Mouse (Mus musculus) hindbrain, embryonic 15.5 days (tissue): ENCODE results near the gene Vnn3. TPM values are rescaled to one million over a fixed set of nuclear protein-coding genes. Genes with fewer than 3 reads are reported as not detected.

Experiments
- ATAC-seq: fragments of 200-750 bp; cut with Nextera tagmentation; 2 replicates; pipeline ENCODE4 v1.8.0; 2017; ENCODE audit warnings: low read depth, moderate number of reproducible peaks, moderate TSS enrichment; ENCODE audit not compliant: low FRiP score
- H3K27ac ChIP-seq: fragments of 300-500 bp; sonication (generic); replicated peaks from 2 replicates; pipeline ENCODE4 v1.5.1; 2015; ENCODE audit warnings: mild to moderate bottlenecking, inconsistent platforms
- H3K27me3 ChIP-seq: fragments of 300-500 bp; sonication (generic); 2 replicates; pipeline ENCODE4 v1.6.1; 2015; ENCODE audit warnings: control low read depth, inconsistent platforms
- H3K36me3 ChIP-seq: fragments of 300-500 bp; sonication (generic); 2 replicates; pipeline ENCODE4 v1.6.1; 2015; ENCODE audit warnings: control low read depth, inconsistent platforms
- H3K4me1 ChIP-seq: fragments of 300-500 bp; sonication (generic); replicated peaks from 2 replicates; pipeline ENCODE4 v1.6.1; 2015; ENCODE audit warnings: control low read depth, inconsistent platforms
- H3K4me2 ChIP-seq: fragments of 300-500 bp; sonication (generic); 2 replicates; pipeline ENCODE4 v1.6.1; 2015; ENCODE audit warnings: moderate library complexity, mild to moderate bottlenecking, inconsistent platforms
- H3K4me3 ChIP-seq: fragments of 300-500 bp; sonication (generic); 2 replicates; pipeline ENCODE4 v1.5.1; 2015; ENCODE audit warnings: mild to moderate bottlenecking, inconsistent platforms
- H3K9ac ChIP-seq: fragments of 300-500 bp; sonication (generic); 2 replicates; pipeline ENCODE4 v1.6.1; 2015; ENCODE audit warnings: inconsistent platforms
- H3K9me3 ChIP-seq: fragments of 300-500 bp; sonication (generic); 2 replicates; pipeline ENCODE4 v1.6.1; 2016; ENCODE audit warnings: control low read depth, inconsistent platforms
- WGBS: fragments of 180-500 bp; shearing (Covaris S2); methylation state at CpG from one replicate; pipeline ENCODE4 v1.1.7; 2015; 5-methylcytosine and 5-hydroxymethylcytosine counted together
- polyA plus RNA-seq: library from polyadenylated mRNA; unstranded; fragments of >200 nt; fragmentation: Nextera tagmentation; extraction: Ambion mirVana; gene quantifications from 2 replicates; pipeline ENCODE4 v1.2.1, GENCODE M21; 2015

Gene Vnn3
- polyA plus RNA-seq, 1 experiment from 2014 or later: not detected

GRCm38 (mm10) chr10:23837115-23837514 is 14.1 kb upstream of the Vnn3 start:
- WGBS: 87% methylated on average over 3 of the region's 3 CpGs
- no peaks in the 10 kb centered on the region for H3K36me3 ChIP-seq
- no peaks in the 10 kb centered on the region for H3K4me1 ChIP-seq
- no peak for ATAC-seq
- no peak overlapping the region for H3K4me3 ChIP-seq
- H3K27me3 ChIP-seq: no peaks in the 10 kb centered on the region
- H3K4me2 ChIP-seq: no peak overlapping the region
- H3K9ac ChIP-seq: no peak overlapping the region
- H3K27ac ChIP-seq: no peak overlapping the region
- H3K9me3 ChIP-seq: no peaks in the 10 kb centered on the region

- Histone ChIP-seq H3K4me3 (no peak overlapping the region), H3K9ac (no peak overlapping the region), H3K4me2 (no peak overlapping the region), H3K27ac (no peak overlapping the region), H3K27me3 (no peaks in the 10 kb centered on the region), H3K9me3 (no peaks in the 10 kb centered on the region), H3K4me1 (no peaks in the 10 kb centered on the region), H3K36me3 (no peaks in the 10 kb centered on the region)
- WGBS: 95% methylated on average over 3 of the region's 3 CpGs
- ATAC-seq: no peak
Observed at GRCm38 (mm10) chr10:23838910-23839309, 12.4 kb upstream of the Vnn3 start.

- Histone ChIP-seq H3K4me1 (no peaks in the 10 kb centered on the region), H3K9ac (no peak overlapping the region), H3K36me3 (no peaks in the 10 kb centered on the region), H3K4me2 (no peak overlapping the region), H3K27me3 (no peaks in the 10 kb centered on the region), H3K4me3 (no peak overlapping the region), H3K27ac (no peak overlapping the region), H3K9me3 (no peaks in the 10 kb centered on the region)
- WGBS: 57% methylated on average over 9 of the region's 9 CpGs
- no peak for ATAC-seq
Observed at GRCm38 (mm10) chr10:23839368-23839767, 11.9 kb upstream of the Vnn3 start.

- no peak for ATAC-seq
- no peaks in the 10 kb centered on the region for H3K9me3 ChIP-seq
- H3K4me2 ChIP-seq: no peak overlapping the region
- no peak overlapping the region for H3K27ac ChIP-seq
- no peak overlapping the region for H3K9ac ChIP-seq
- no peaks in the 10 kb centered on the region for H3K36me3 ChIP-seq
- WGBS: 87% methylated on average over 4 of the region's 4 CpGs
- no peak overlapping the region for H3K4me3 ChIP-seq
- H3K27me3 ChIP-seq: no peaks in the 10 kb centered on the region
- H3K4me1 ChIP-seq: no peaks in the 10 kb centered on the region
Observed at GRCm38 (mm10) chr10:23840496-23840895, 10.8 kb upstream of the Vnn3 start.

- Histone ChIP-seq H3K36me3 (no peaks in the 10 kb centered on the region), H3K9me3 (no peaks in the 10 kb centered on the region), H3K9ac (no peak overlapping the region), H3K4me3 (no peak overlapping the region), H3K27me3 (no peaks in the 10 kb centered on the region), H3K4me2 (no peak overlapping the region), H3K27ac (no peak overlapping the region), H3K4me1 (no peaks in the 10 kb centered on the region)
- ATAC-seq: no peak
- WGBS: 85% methylated on average over 2 of the region's 2 CpGs
Observed at GRCm38 (mm10) chr10:23852096-23852495, 834 bp downstream of the Vnn3 start.

GRCm38 (mm10) chr10:23864362-23865312 is 13.4 kb downstream of the Vnn3 start:
- Histone ChIP-seq H3K4me3 (no peak overlapping the region), H3K27ac (no peak overlapping the region), H3K36me3 (no peaks in the 10 kb centered on the region), H3K27me3 (no peaks in the 10 kb centered on the region), H3K9me3 (no peaks in the 10 kb centered on the region; the same call in 1 of the 2 replicates), H3K4me2 (no peak overlapping the region), H3K4me1 (no peaks in the 10 kb centered on the region), H3K9ac (no peak overlapping the region)
- no peak for ATAC-seq
- WGBS: 83% methylated on average over 9 of the region's 9 CpGs

- no peak for ATAC-seq
- no peak overlapping the region for H3K4me2 ChIP-seq
- no peak overlapping the region for H3K9ac ChIP-seq
- H3K27me3 ChIP-seq: no peaks in the 10 kb centered on the region
- no peak overlapping the region for H3K27ac ChIP-seq
- no peaks in the 10 kb centered on the region for H3K9me3 ChIP-seq
- no peak overlapping the region for H3K4me3 ChIP-seq
- H3K4me1 ChIP-seq: no peaks in the 10 kb centered on the region
- no peaks in the 10 kb centered on the region for H3K36me3 ChIP-seq
- WGBS: 92% methylated on average over 6 of the region's 6 CpGs
Observed at GRCm38 (mm10) chr10:23880695-23881094, 29.4 kb downstream of the Vnn3 start.

GRCm38 (mm10) chr10:23884910-23885309 is 33.6 kb downstream of the Vnn3 start:
- H3K27me3 ChIP-seq: no peaks in the 10 kb centered on the region
- H3K27ac ChIP-seq: no peak overlapping the region
- no peak overlapping the region for H3K4me3 ChIP-seq
- no peak overlapping the region for H3K9ac ChIP-seq
- H3K4me2 ChIP-seq: no peak overlapping the region
- no peak for ATAC-seq
- H3K36me3 ChIP-seq: no peaks in the 10 kb centered on the region
- WGBS: 98% methylated on average over 1 of the region's 1 CpGs
- H3K4me1 ChIP-seq: no peaks in the 10 kb centered on the region
- H3K9me3 ChIP-seq: no peaks in the 10 kb centered on the region

GRCm38 (mm10) chr10:23886060-23886459 is 34.8 kb downstream of the Vnn3 start:
- H3K4me3 ChIP-seq: no peak overlapping the region
- H3K9me3 ChIP-seq: no peaks in the 10 kb centered on the region
- H3K27me3 ChIP-seq: no peaks in the 10 kb centered on the region
- H3K4me1 ChIP-seq: no peaks in the 10 kb centered on the region
- no peak overlapping the region for H3K9ac ChIP-seq
- 73% methylated on average over 3 of the region's 3 CpGs for WGBS
- H3K4me2 ChIP-seq: no peak overlapping the region
- no peaks in the 10 kb centered on the region for H3K36me3 ChIP-seq
- no peak overlapping the region for H3K27ac ChIP-seq
- ATAC-seq: no peak

GRCm38 (mm10) chr10:23892987-23893386 is 41.7 kb downstream of the Vnn3 start:
- H3K4me1 ChIP-seq: peaks cover 4% of the 10 kb centered on the region; the same call in 1 of the 2 replicates
- H3K27me3 ChIP-seq: no peaks in the 10 kb centered on the region
- no peak overlapping the region for H3K9ac ChIP-seq
- no peak overlapping the region for H3K4me2 ChIP-seq
- no peaks in the 10 kb centered on the region for H3K9me3 ChIP-seq
- no peaks in the 10 kb centered on the region for H3K36me3 ChIP-seq
- no peak overlapping the region for H3K27ac ChIP-seq
- 93% methylated on average over 1 of the region's 1 CpGs for WGBS
- ATAC-seq: no peak
- no peak overlapping the region for H3K4me3 ChIP-seq

- Histone ChIP-seq H3K4me2 (peak within 1 kb of the TSS; percentile 48), H3K36me3 (no peaks in the 10 kb centered on the region), H3K4me1 (peaks cover 4% of the 10 kb centered on the region; the same call in 1 of the 2 replicates), H3K4me3 (peak within 1 kb of the TSS; percentile 13; the same call in 1 of the 2 replicates), H3K9ac (no peak within 1 kb of the TSS), H3K27me3 (no peaks in the 10 kb centered on the region), H3K9me3 (no peaks in the 10 kb centered on the region), H3K27ac (no peak within 1 kb of the TSS)
- ATAC-seq: no peak
- WGBS: 40% methylated on average over 21 of the region's 21 CpGs
Observed at GRCm38 (mm10) chr10:23894601-23895349, 43.5 kb downstream of the Vnn3 start, which contains the start of gene Vnn1. Gene Vnn1 (plus strand): TSS chr10:23894688.

- 83% methylated on average over 7 of the region's 7 CpGs for WGBS
- no peaks in the 10 kb centered on the region for H3K27me3 ChIP-seq
- no peak overlapping the region for H3K4me3 ChIP-seq
- no peak overlapping the region for H3K27ac ChIP-seq
- ATAC-seq: no peak
- H3K4me2 ChIP-seq: no peak overlapping the region
- H3K9ac ChIP-seq: no peak overlapping the region
- H3K9me3 ChIP-seq: no peaks in the 10 kb centered on the region
- H3K4me1 ChIP-seq: peaks cover 4% of the 10 kb centered on the region; the same call in 1 of the 2 replicates
- H3K36me3 ChIP-seq: no peaks in the 10 kb centered on the region
Observed at GRCm38 (mm10) chr10:23895376-23895775, 44.1 kb downstream of the Vnn3 start.
